Mouse (Mus musculus): ENCODE data around the gene Olfr1295.

Olfr1295 gene

DNA sequence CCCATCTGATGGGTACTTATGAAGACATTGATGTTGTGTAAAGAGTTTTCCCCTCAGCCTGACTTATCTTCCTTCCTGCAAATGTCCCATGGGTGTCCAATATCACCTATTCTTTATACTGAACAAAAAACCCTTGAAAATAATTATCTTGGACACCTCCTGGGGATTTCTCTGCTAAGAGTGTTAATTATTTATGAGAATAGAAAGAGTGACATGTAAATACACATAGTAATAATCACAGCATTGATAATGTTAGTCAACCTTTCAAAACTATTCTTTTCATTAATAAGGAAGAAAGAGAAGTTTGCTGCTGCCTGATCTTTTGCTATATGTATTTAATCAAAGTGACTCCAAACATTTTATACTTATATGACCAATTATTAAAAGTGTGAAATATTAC lies at the start of gene Olfr1295:
TSS of gene Olfr1295 (minus strand) at position 101 of the 400 bp plus-strand sequence.
- DNase-seq (ENCODE audit: low read depth, low spot score) = no peak

DNA sequence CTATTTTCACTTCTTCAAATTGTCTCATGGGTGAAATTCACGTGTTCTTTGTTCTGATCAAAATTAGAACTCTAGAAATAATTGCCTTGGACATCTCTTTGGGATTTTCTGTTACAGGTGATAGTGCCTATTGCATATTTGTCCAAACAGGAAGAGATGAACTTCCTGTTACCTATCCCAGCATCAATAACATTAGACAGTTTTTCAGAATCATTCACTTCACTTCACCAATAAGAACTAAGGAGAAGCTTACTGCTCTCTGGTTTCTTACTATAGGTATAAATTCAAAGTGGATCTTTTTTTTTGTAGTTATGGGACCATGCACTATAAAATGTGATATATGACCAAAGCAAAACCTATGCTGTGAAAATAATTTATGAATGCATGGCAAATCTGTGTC lies 29.3 kb downstream of the Olfr1295 start, which contains the start of gene Olfr1294:
TSS of gene Olfr1294 (minus strand) at position 101 of the 400 bp plus-strand sequence.
- DNase-seq (ENCODE audit: low read depth, low spot score) = no peak

DNA sequence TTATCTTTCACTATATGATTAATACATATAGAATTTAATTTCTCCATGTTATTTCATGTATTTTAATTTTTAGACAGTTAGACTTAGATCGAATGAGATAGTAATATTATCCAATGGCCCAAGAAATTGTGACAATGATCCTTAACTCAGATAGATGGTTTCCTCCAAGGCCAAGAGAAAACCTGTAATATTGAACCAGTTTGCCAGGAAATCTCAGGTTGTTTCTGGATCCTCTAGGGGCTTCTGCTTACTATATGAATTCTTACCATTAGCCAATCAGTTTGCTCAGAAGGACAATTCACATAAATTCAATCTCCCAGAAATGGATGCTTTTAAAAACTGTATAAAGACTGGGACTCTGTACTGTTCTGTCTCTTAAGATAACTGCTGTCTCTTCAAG lies 44.6 kb downstream of the Olfr1295 start, which contains the start of gene Olfr1293-ps:
TSS of gene Olfr1293-ps (plus strand) at position 301 of the 400 bp plus-strand sequence.
- no peak for DNase-seq (ENCODE audit: low read depth, low spot score)

DNA sequence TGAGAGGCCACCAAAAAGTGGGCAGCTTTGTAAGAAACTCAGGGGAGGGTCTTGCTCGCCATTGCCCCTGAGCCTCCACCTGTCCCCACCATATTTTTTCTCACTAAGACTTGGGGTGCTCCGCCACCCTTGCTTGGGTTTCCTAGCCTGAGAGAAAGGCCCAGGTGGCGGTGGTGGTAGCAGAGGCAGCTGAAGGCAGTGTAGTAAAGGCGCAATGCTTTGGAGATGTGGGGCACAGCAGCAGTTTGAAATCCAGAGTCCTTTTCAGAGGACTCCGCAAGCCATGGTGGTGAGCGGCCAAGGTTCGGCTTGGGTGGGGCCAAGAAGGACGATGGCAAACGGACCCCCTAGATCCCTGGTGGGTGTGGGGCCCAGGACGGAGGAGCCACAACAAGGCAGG lies 52.0 kb downstream of the Olfr1295 start:
- no peak for DNase-seq (ENCODE audit: low read depth, low spot score)
